Mouse (Mus musculus): Measurements from ENCODE around the gene Hoxb1.

- TF ChIP-seq MYOD1 (IDR thresholded peaks at IDR 0.05; ENCODE audit: control insufficient read depth, insufficient read length, low read depth) (peak; percentile 94), CTCF (IDR thresholded peaks at IDR 0.05; ENCODE audit: control insufficient read depth, insufficient read depth, insufficient read length) (no peak), CEBPB (IDR thresholded peaks at IDR 0.05; ENCODE audit: low read depth) (no peak), USF1 (IDR thresholded peaks at IDR 0.05; ENCODE audit: low read depth) (peak; percentile 87), MAX (IDR thresholded peaks at IDR 0.05) (peak; percentile 97)
Measured at GRCm38 (mm10) chr11:96413527-96413926, 48.0 kb downstream of the Hoxb1 start.

Measured in C2C12 (cell line).